Mouse (Mus musculus): ENCODE measurements around the gene Bcor. TPM values are rescaled to one million over a fixed set of nuclear protein-coding genes. Genes with fewer than 3 reads are reported as not detected.
A peak's percentile ranks its signal among the peaks of the same experiment; 100 is the strongest.

Bcor gene
- polyA plus RNA-seq, 1 experiment from 2014 or later = 23.0 TPM

GRCm38 (mm10) chrX:12129828-12130809 lies 30.0 kb downstream of the Bcor start:
- Histone ChIP-seq H3K9ac (no peak overlapping the region), H3K36me3 (no peaks in the 10 kb centered on the region), H3K9me3 (no peaks in the 10 kb centered on the region), H3K4me1 (peaks cover 48% of the 10 kb centered on the region), H3K4me2 (replicated peaks) (peak overlapping the region; percentile 65; the same call in 1 of the 2 replicates), H3K27me3 (replicated peaks) (peaks cover 68% of the 10 kb centered on the region), H3K4me3 (no peak overlapping the region), H3K27ac (no peak overlapping the region)
- WGBS = 17% methylated on average over 14 of the region's 14 CpGs
- no peak for ATAC-seq (ENCODE audit: low FRiP score, low read depth)

GRCm38 (mm10) chrX:12129230-12129629 lies 30.9 kb downstream of the Bcor start:
- Histone ChIP-seq H3K9ac (0 out of 2 replicates have a peak overlapping the region, but pooled peaks have one; percentile 17), H3K27ac (no peak overlapping the region)
- WGBS = 5% methylated on average over 24 of the region's 24 CpGs

GRCm38 (mm10) chrX:12128165-12129083 lies 31.7 kb downstream of the Bcor start:
- H3K4me3 ChIP-seq = peak overlapping the region; percentile 51
- no peaks in the 10 kb centered on the region for H3K36me3 ChIP-seq
- H3K4me2 ChIP-seq (replicated peaks) = peak overlapping the region; percentile 65
- peaks cover 44% of the 10 kb centered on the region for H3K4me1 ChIP-seq
- H3K27ac ChIP-seq = peak overlapping the region; percentile 96
- peak; percentile 83 for ATAC-seq (ENCODE audit: low FRiP score, low read depth)
- peak overlapping the region; percentile 71 for H3K9ac ChIP-seq
- 4% methylated on average over 42 of the region's 72 CpGs for WGBS
- peaks cover 57% of the 10 kb centered on the region for H3K27me3 ChIP-seq (replicated peaks)
- no peaks in the 10 kb centered on the region for H3K9me3 ChIP-seq

More at GRCm38 (mm10) chrX:12129230-12129629, 30.9 kb downstream of the Bcor start:
- ATAC-seq (ENCODE audit: low FRiP score, low read depth) = 0 out of 2 replicates have a peak, but pooled peaks have one; percentile 6
- H3K4me3 ChIP-seq = no peak overlapping the region
- no peaks in the 10 kb centered on the region for H3K9me3 ChIP-seq
- peak overlapping the region; percentile 65 for H3K4me2 ChIP-seq (replicated peaks)
- no peaks in the 10 kb centered on the region for H3K36me3 ChIP-seq
- peaks cover 45% of the 10 kb centered on the region for H3K4me1 ChIP-seq
- H3K27me3 ChIP-seq (replicated peaks) = peaks cover 62% of the 10 kb centered on the region

GRCm38 (mm10) chrX:12127799-12128164 lies 32.4 kb downstream of the Bcor start:
- Histone ChIP-seq H3K27ac (peak overlapping the region; percentile 96), H3K4me3 (peak overlapping the region; percentile 51), H3K36me3 (no peaks in the 10 kb centered on the region), H3K9me3 (no peaks in the 10 kb centered on the region), H3K9ac (peak overlapping the region; percentile 71), H3K27me3 (replicated peaks) (peaks cover 53% of the 10 kb centered on the region), H3K4me1 (peaks cover 46% of the 10 kb centered on the region), H3K4me2 (replicated peaks) (peak overlapping the region; percentile 65)
- ATAC-seq (ENCODE audit: low FRiP score, low read depth) = peak; percentile 19; the same call in 1 of the 2 replicates
- 2% methylated on average over 37 of the region's 37 CpGs for WGBS

GRCm38 (mm10) chrX:12127106-12127670 lies 33.0 kb downstream of the Bcor start:
- peaks cover 49% of the 10 kb centered on the region for H3K4me1 ChIP-seq
- no peaks in the 10 kb centered on the region for H3K36me3 ChIP-seq
- peaks cover 47% of the 10 kb centered on the region for H3K27me3 ChIP-seq (replicated peaks)
- H3K9ac ChIP-seq = peak overlapping the region; percentile 71
- peak overlapping the region; percentile 65 for H3K4me2 ChIP-seq (replicated peaks)
- no peaks in the 10 kb centered on the region for H3K9me3 ChIP-seq
- peak overlapping the region; percentile 51 for H3K4me3 ChIP-seq
- WGBS = 3% methylated on average over 24 of the region's 24 CpGs
- H3K27ac ChIP-seq = no peak overlapping the region
- peak; percentile 21; the same call in 1 of the 2 replicates for ATAC-seq (ENCODE audit: low FRiP score, low read depth)

- Histone ChIP-seq H3K27me3 (replicated peaks) (peaks cover 44% of the 10 kb centered on the region), H3K4me2 (replicated peaks) (peak overlapping the region; percentile 65), H3K4me3 (peak overlapping the region; percentile 51), H3K4me1 (peaks cover 49% of the 10 kb centered on the region), H3K9me3 (no peaks in the 10 kb centered on the region), H3K27ac (no peak overlapping the region), H3K36me3 (no peaks in the 10 kb centered on the region), H3K9ac (peak overlapping the region; percentile 71)
- no peak for ATAC-seq (ENCODE audit: low FRiP score, low read depth)
- 4% methylated on average over 22 of the region's 22 CpGs for WGBS
Observed at GRCm38 (mm10) chrX:12126408-12127105, 33.6 kb downstream of the Bcor start.

GRCm38 (mm10) chrX:12124571-12124970 lies 35.6 kb downstream of the Bcor start:
- Histone ChIP-seq H3K9me3 (no peaks in the 10 kb centered on the region), H3K4me2 (replicated peaks) (no peak overlapping the region), H3K36me3 (no peaks in the 10 kb centered on the region), H3K27ac (no peak overlapping the region), H3K27me3 (replicated peaks) (peaks cover 26% of the 10 kb centered on the region), H3K4me1 (peaks cover 33% of the 10 kb centered on the region), H3K4me3 (no peak overlapping the region), H3K9ac (no peak overlapping the region)
- ATAC-seq (ENCODE audit: low FRiP score, low read depth) = no peak
- WGBS = 7% methylated on average over 3 of the region's 3 CpGs

- ATAC-seq (ENCODE audit: low FRiP score, low read depth) = no peak
- H3K36me3 ChIP-seq = no peaks in the 10 kb centered on the region
- 3% methylated on average over 6 of the region's 6 CpGs for WGBS
- H3K4me1 ChIP-seq = peaks cover 27% of the 10 kb centered on the region
- H3K9me3 ChIP-seq = no peaks in the 10 kb centered on the region
- H3K9ac ChIP-seq = no peak overlapping the region
- no peak overlapping the region for H3K4me3 ChIP-seq
- H3K4me2 ChIP-seq (replicated peaks) = peak overlapping the region; percentile 44
- peaks cover 17% of the 10 kb centered on the region for H3K27me3 ChIP-seq (replicated peaks)
- H3K27ac ChIP-seq = no peak overlapping the region
Observed at GRCm38 (mm10) chrX:12123687-12124087, 36.5 kb downstream of the Bcor start.

GRCm38 (mm10) chrX:12122594-12123331 lies 37.4 kb downstream of the Bcor start:
- Histone ChIP-seq H3K4me2 (replicated peaks) (peak overlapping the region; percentile 44), H3K4me1 (peaks cover 26% of the 10 kb centered on the region), H3K9ac (0 out of 2 replicates have a peak overlapping the region, but pooled peaks have one; percentile 26), H3K27ac (no peak overlapping the region), H3K36me3 (no peaks in the 10 kb centered on the region), H3K9me3 (no peaks in the 10 kb centered on the region), H3K4me3 (no peak overlapping the region), H3K27me3 (replicated peaks) (peaks cover 11% of the 10 kb centered on the region)
- WGBS = 13% methylated on average over 21 of the region's 21 CpGs
- peak; percentile 54 for ATAC-seq (ENCODE audit: low FRiP score, low read depth)

GRCm38 (mm10) chrX:12119476-12119875 lies 40.7 kb downstream of the Bcor start:
- Histone ChIP-seq H3K27me3 (replicated peaks) (peaks cover 4% of the 10 kb centered on the region; the same call in 1 of the 2 replicates), H3K4me2 (replicated peaks) (no peak overlapping the region), H3K9ac (no peak overlapping the region), H3K4me1 (peaks cover 19% of the 10 kb centered on the region), H3K36me3 (no peaks in the 10 kb centered on the region), H3K27ac (no peak overlapping the region), H3K4me3 (no peak overlapping the region), H3K9me3 (no peaks in the 10 kb centered on the region)
- no peak for ATAC-seq (ENCODE audit: low FRiP score, low read depth)
- WGBS = 54% methylated on average over 1 of the region's 1 CpGs

Measured in neural tube, embryonic 12.5 days (tissue).